Mouse (Mus musculus): ENCODE results near the gene Tcerg1l.

Gene Tcerg1l

GRCm38 (mm10) chr7:138357475-138357874 lies 40.1 kb downstream of the Tcerg1l start:
- DNase-seq (ENCODE audit: low read depth, low spot score) = no peak

- DNase-seq (ENCODE audit: low read depth, low spot score) = no peak
These were observed 40.7 kb downstream of the Tcerg1l start for GRCm38 (mm10) chr7:138356655-138357449.

- no peak for DNase-seq (ENCODE audit: low read depth, low spot score)
These were observed 52.1 kb downstream of the Tcerg1l start for GRCm38 (mm10) chr7:138345451-138345850.

- DNase-seq (ENCODE audit: low read depth, low spot score) = no peak
These were observed 59.1 kb downstream of the Tcerg1l start for GRCm38 (mm10) chr7:138338451-138338850.

GRCm38 (mm10) chr7:138337946-138338345 lies 59.6 kb downstream of the Tcerg1l start:
- DNase-seq (ENCODE audit: low read depth, low spot score) = no peak

- no peak for DNase-seq (ENCODE audit: low read depth, low spot score)
These were observed 64.9 kb downstream of the Tcerg1l start for GRCm38 (mm10) chr7:138332504-138333168.

- DNase-seq (ENCODE audit: low read depth, low spot score) = no peak
These were observed 66.3 kb downstream of the Tcerg1l start for GRCm38 (mm10) chr7:138331266-138331665.

- no peak for DNase-seq (ENCODE audit: low read depth, low spot score)
These were observed 68.9 kb downstream of the Tcerg1l start for GRCm38 (mm10) chr7:138328637-138329036.

GRCm38 (mm10) chr7:138326760-138327159 lies 70.8 kb downstream of the Tcerg1l start:
- no peak for DNase-seq (ENCODE audit: low read depth, low spot score)

GRCm38 (mm10) chr7:138313733-138314132 lies 83.8 kb downstream of the Tcerg1l start:
- no peak for DNase-seq (ENCODE audit: low read depth, low spot score)

GRCm38 (mm10) chr7:138306126-138306525 lies 91.4 kb downstream of the Tcerg1l start:
- no peak for DNase-seq (ENCODE audit: low read depth, low spot score)

GRCm38 (mm10) chr7:138284790-138285189 lies 112.7 kb downstream of the Tcerg1l start:
- DNase-seq (ENCODE audit: low read depth, low spot score) = no peak

- no peak for DNase-seq (ENCODE audit: low read depth, low spot score)
These were observed 122.3 kb downstream of the Tcerg1l start for GRCm38 (mm10) chr7:138275263-138275662.

- DNase-seq (ENCODE audit: low read depth, low spot score) = no peak
These were observed 126.2 kb downstream of the Tcerg1l start for GRCm38 (mm10) chr7:138271328-138271727.

GRCm38 (mm10) chr7:138269386-138269785 lies 128.1 kb downstream of the Tcerg1l start:
- DNase-seq (ENCODE audit: low read depth, low spot score) = no peak

GRCm38 (mm10) chr7:138267976-138268646 lies 129.4 kb downstream of the Tcerg1l start:
- no peak for DNase-seq (ENCODE audit: low read depth, low spot score)

GRCm38 (mm10) chr7:138248612-138249011 lies 148.9 kb downstream of the Tcerg1l start:
- DNase-seq (ENCODE audit: low read depth, low spot score) = no peak

GRCm38 (mm10) chr7:138248176-138248575 lies 149.4 kb downstream of the Tcerg1l start:
- DNase-seq (ENCODE audit: low read depth, low spot score) = no peak

GRCm38 (mm10) chr7:138246684-138247083 lies 150.8 kb downstream of the Tcerg1l start:
- no peak for DNase-seq (ENCODE audit: low read depth, low spot score)

GRCm38 (mm10) chr7:138242229-138242628 lies 155.3 kb downstream of the Tcerg1l start:
- no peak for DNase-seq (ENCODE audit: low read depth, low spot score)

- no peak for DNase-seq (ENCODE audit: low read depth, low spot score)
These were observed 159.8 kb downstream of the Tcerg1l start for GRCm38 (mm10) chr7:138237708-138238225.

GRCm38 (mm10) chr7:138224252-138224651 lies 173.3 kb downstream of the Tcerg1l start:
- DNase-seq (ENCODE audit: low read depth, low spot score) = no peak

Measured in brain, embryonic 18.5 days (tissue).